Mouse (Mus musculus): ENCODE data around the gene Snrpc.

GRCm38 (mm10) chr17:27866737-27867136 lies 28.8 kb downstream of the Snrpc start:
- no peak for TF ChIP-seq CTCF (IDR thresholded peaks at IDR 0.05; ENCODE audit: extremely low read depth, insufficient read length, insufficient replicate concordance, low read depth, low read length)
- no peak for TF ChIP-seq POLR2A (IDR thresholded peaks at IDR 0.05; ENCODE audit: low read depth, low read length)
